Mouse (Mus musculus) ES-Bruce4 (cell line): ENCODE results near the gene Gm3285.

Source experiments
- CTCF ChIP-seq: IDR thresholded peaks from one replicate; pipeline ENCODE4 v1.8.1; 2011; ENCODE audit warnings: low read depth, low read length
- EP300 ChIP-seq: IDR thresholded peaks from 2 replicates; pipeline ENCODE4 v1.6.1; 2011; ENCODE audit warnings: low read depth, low read length; ENCODE audit not compliant: insufficient read depth
- POLR2A ChIP-seq: IDR thresholded peaks from one replicate; pipeline ENCODE4 v1.8.1; 2011; ENCODE audit warnings: low read length; ENCODE audit not compliant: insufficient read depth

- TF ChIP-seq CTCF (no peak), POLR2A (no peak), EP300 (no peak)
Observed at GRCm38 (mm10) chr10:77818523-77818922, 43.3 kb upstream of the Gm3285 start.
